Mouse (Mus musculus) frontal cortex, postnatal 10 days (tissue): Measurements from ENCODE around the gene Pmvk.
"Not testable (repeated sequence)": the region's sequence is repeated elsewhere in the genome, so short reads cannot be mapped to it uniquely, and the experiment has no call there.

Experiments used
- DNase-seq, 2 experiments: peaks; one replicate each; pipeline ENCODE4 v3.0.0; 2022; ENCODE audit warnings: low spot score in 2 of 2, mixed read lengths in 1 of 2

The Pmvk gene

DNA sequence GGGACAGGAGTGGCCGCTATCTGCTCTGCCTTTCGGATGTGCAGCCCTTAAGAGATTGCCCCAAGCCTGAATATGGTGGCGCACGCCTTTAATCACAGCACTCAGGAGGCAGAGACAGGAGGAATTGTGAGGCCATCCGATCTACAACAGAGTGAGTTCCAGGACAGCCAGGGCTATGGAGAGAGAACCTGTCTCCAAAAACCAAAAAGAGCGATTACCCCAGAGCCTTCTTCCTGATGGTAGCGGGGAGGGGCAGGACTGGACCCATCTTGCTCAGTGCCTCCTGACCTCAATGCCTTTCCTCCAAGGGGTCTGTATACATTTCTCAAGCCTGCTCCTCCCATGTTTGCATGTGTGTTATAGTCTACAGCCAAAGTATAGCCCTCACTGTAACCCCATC lies 25.3 kb upstream of the Pmvk start:
- DNase-seq: not testable (repeated sequence)

DNA sequence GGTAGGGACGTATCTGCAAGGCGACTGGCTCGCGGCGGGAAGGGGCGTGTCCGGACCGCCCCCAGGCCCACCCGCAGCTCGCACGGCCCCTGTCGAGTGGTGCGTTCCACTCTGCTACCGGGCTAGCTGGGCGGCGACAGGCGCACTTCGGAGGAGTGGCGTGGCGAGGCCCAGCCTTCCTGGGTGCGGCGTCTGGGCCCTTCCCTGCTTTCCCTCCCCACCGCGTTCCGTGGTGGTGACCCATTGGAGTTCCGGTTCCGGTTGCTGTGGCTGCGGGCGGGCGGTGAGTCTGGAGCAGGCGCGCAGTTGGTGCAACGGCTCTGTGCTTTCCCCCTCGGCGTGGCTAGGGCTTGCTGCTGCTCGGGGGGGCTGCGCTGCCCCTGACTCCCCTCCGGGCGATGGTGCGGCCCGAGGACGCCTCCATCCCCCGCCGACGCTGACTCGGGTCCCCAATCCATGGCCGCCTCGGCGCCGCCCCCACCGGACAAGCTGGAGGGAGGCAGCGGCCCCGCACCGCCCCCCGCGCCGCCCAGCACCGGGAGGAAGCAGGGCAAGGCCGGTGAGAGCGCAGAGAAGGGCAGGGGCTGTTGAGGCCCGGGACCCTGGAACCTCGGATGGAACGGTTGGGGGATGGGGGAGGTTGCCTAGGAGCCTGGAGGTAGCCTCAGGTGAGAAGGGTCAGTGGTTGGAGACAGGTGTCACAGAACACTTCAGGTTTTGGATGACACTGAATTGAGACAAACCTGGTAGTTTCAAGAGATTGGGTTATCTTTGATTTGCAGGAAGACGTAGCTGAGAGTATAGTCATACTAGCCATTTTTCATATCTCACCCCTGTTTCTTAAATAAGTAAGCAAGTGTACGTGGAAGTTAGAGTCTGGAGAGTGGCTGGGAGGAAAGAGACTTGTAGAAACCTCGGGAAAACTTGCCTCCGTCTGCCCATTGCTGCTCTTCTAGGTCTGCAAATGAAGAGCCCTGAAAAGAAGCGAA lies 23.9 kb upstream of the Pmvk start, which contains the start of gene Pygo2:
Gene Pygo2 (plus strand): TSS at position 44 of the 989 bp plus-strand sequence.
- peak; percentile 94 to 95 for DNase-seq

GRCm38 (mm10) chr3:89432606-89433005 lies 21.7 kb upstream of the Pmvk start:
- DNase-seq: no peak

DNA sequence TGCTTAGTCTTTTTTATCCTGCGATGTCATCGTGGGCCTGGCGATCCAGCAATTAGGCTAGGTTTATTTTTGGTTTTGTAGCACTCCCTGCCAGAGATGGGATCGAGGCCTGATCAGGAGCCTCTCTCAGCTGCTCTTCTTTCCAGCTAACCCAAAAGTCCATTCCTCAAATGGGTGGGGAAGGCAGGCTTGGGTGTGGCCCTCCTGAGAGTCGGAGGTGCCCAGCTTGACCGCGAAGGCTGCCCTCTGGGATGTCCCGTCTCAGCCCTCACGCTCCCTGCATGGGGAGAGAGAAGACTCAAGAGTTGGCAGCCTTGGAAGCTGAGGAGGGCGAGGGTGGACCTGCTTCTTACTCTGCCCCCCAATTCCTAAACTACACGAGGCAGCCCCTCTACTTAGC lies 19.8 kb upstream of the Pmvk start:
- DNase-seq: no peak

- DNase-seq: no peak
Observed at GRCm38 (mm10) chr3:89435041-89435440, 19.3 kb upstream of the Pmvk start.

- no peak for DNase-seq
Observed at GRCm38 (mm10) chr3:89436176-89437113, 17.9 kb upstream of the Pmvk start, which contains the start of gene Pbxip1. Pbxip1 (plus strand) TSS chr3:89436706.

DNA sequence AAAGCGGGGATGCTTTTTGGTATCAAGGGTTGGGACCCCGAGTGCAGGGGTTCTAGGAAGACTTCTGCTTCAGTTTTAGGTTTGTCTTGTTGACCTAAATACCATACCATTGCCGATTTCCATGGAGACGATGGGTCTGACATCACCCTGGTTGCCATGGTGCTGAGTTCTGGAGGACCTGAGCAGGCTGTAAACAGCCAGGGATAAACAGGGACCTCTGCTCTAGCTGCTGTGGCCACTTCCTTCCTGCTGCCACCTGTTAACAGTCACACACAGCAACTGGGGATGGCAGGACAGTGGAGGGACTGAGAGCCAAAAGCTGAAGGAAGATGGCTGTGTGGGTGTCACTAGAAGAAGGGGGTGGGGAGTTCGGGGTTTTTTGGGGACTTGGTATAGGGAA lies 17.1 kb upstream of the Pmvk start:
- no peak for DNase-seq

DNA sequence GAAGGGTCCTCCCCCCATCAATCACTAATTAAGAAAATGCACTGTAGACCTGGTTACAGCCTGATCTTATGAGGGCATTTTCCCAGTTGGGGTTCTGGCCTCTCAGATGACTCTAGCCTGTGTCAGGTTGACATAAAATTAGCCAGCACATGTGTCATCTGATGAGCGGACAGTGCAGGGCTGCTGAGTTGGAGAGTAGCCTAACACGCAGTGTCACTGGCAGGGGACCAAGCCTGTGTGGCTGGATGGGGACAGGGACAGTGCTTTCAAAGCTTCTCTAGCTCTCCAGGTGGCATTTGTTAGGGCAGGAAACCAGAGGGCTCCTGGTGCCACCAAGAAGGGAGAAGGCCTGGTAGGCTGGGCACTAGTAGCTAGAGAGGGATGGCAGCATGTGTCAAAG lies 13.7 kb upstream of the Pmvk start:
- no peak for DNase-seq

GRCm38 (mm10) chr3:89448720-89449537 lies 5.4 kb upstream of the Pmvk start:
- DNase-seq: no peak

GRCm38 (mm10) chr3:89449541-89449940 lies 4.8 kb upstream of the Pmvk start:
- peak; percentile 43 to 60 for DNase-seq

GRCm38 (mm10) chr3:89451916-89452315 lies 2.4 kb upstream of the Pmvk start:
- no peak for DNase-seq

- no peak for DNase-seq
Observed at GRCm38 (mm10) chr3:89455786-89456285, 1.5 kb downstream of the Pmvk start.

DNA sequence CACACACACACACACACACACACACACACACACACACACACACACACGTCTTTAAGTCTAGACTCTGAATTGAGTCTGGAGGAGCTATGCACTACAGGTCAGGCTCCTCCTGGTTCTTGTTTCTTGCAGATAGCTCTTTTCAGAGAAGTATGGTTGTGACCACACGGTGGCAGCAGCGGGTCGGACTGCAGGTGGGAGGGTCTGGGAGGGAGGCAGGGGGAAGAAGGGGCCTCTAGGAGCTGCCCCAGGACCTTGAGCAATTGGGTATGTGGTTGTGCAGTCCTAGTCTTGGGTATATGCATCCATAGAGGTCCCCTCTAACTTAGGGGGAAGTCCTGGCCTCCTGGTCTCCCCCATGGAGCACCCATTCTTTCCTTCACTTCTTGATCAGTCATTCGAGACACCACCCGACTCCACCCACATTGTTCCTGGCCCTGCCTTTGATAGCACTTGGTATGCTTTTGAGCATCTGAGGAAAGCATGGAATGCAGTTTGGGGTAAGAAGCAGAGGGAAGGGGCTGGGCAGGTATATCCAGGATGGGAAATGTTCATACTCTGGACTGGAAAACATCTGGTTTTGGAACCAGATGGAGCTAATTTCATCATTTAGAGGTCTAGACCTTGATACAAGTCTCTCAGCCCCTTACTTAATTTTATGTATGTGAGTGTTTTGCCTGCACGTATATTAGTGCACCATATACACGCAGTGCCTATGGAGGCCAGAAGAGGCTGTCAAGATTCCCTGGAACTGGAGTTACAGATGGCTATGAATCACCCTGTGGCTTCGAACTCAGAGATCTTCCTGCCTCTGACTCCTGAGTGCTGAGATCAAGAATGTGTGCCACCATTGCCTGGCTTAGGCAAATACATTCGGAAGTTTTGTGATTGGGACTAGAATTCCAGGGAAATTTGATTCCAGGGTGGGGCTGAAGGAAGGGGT lies 2.7 kb downstream of the Pmvk start:
- peak in 1 of 2 experiments; percentile 32 for DNase-seq

DNA sequence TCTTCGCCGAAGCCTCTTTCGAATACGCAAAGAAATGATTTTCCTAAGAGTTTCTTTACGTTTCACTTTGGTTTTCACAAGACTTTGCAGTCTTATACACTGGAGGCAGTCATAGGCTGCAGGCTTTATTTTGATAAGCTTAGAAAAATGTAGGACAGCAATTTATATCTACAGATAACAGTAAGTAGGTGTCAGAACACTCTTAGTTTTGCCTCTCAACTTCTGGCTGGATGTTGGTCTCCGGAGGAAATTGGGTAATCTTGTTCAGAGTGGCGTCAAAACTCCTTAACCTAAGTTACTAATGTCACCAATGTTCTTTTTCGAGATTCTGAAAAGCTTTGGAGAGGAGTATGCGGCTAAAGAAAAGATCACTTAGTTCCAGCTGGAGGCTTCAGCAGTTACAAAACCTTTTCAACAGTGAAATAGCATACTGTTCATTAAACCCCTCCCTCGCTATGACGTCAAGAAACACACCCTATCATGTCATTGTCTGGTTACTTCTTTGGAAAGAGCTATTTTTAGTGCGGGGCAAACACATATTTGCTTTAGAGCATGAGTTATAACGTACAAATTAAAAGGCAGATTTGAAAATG lies 4.1 kb downstream of the Pmvk start:
- no peak for DNase-seq

DNA sequence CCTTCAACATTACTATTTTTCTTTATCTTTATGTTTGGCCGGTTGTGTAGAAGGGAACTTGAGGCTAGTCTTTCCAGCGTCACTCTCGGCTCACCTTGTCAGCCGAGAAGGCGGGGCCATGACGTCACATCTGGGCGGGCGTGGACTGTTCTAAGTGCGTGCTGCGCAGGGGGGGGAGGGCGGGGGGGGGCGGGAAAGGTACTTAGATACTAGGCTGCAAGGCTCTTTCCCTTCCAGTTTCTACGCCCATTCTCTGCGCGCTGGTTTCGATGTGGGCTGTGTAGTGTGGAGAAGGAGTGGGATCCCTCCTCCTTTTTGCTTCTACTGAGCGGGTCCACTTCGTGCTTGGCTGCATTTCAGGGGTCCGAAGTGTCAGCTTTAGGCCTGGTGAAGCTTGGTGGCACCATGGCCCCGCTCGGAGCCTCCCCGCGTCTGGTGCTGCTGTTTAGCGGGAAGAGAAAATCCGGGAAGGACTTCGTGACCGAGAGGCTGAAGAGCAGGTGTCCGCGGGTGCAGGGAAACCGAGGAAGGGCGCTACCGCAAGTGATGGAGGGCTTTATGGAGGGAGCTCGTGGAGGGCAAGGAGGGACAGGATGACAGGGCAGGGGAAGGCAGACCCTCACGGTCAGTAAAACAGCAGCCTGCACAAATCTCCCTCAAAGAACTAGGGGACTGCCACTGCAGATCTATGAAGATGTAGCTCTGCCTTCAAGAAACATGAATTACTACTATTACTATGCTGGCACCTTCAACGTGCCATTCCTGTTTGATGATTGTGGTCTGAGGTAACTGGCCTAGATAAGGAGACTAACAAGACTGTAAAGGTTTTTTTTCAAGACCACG lies 4.8 kb downstream of the Pmvk start:
- DNase-seq: peak; percentile 77 to 90

DNA sequence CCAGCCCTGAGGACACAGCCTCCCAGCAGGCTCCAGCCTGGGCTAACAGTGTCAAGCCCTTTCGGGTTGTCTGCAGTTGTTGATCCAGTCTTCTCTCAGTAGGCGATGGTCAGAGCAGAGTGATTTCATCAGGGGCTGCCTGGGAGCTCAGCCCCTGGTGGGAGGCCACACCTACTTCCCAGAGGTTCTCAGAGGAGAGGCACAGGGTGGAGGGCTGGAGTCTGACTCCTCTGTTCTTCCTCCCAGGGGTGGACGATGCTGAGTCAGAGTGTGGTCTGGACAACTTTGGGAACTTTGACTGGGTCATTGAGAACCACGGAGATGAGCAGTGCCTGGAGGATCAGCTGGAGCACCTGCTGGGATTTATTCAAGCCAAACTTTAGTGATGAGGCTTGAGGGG lies 13.9 kb downstream of the Pmvk start:
- DNase-seq: no peak

DNA sequence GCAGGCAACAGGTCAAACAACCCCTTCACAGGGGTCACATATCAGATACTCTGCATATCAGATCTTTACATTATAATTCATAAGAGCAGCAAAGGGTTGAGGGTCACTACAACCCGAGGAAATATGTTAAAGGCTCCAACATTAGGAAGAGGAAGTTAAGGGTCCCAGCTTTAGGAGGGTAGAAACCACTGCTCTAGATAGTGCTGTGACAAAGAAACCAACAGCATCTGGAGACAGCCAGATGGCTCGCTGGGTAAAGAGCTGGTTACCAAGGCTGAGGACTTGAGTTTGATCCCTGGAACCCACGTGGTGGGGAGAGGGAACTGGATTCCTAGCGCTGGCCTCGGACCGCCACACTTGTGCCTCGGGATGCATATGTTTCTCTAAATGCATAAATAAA lies 17.9 kb downstream of the Pmvk start:
- no peak for DNase-seq

DNA sequence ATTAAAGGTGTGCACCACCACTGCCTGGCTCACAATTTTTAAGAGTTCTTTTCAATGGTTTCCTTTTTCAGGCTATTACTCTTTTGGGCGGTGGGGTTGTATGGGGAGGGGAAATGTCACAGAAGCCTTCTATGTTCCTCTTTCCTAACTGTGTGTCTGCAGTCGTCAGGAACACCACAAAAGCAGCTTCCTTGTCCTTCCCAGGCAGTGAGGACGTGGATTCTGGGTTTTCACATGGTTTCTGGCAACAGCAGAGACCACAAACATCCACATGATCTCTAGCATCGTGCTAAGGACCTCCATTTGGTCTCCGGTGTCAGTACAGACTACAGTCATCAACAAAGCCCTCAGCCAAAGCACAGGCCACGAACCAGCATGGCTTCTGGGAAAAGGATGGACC lies 19.5 kb downstream of the Pmvk start:
- no peak for DNase-seq

- no peak for DNase-seq
Observed at GRCm38 (mm10) chr3:89479055-89479454, 24.7 kb downstream of the Pmvk start.
